Mouse (Mus musculus) cerebellum, adult 2 months (tissue): Measurements from ENCODE around the gene Ucma. TPM values are rescaled to one million over a fixed set of nuclear protein-coding genes. Genes with fewer than 3 reads are reported as not detected.

Experiments used
- DNase-seq, 2 experiments: peaks; one replicate each; pipeline ENCODE4 v3.0.0; 2021
- H3K27ac ChIP-seq: fragments of 200-500 bp; 2 replicates; pipeline ENCODE4 v1.5.1; 2012; ENCODE audit warnings: low read length, control low read depth, inconsistent platforms; ENCODE audit not compliant: insufficient read depth
- H3K27me3 ChIP-seq: fragments of 200-500 bp; 2 replicates; pipeline ENCODE4 v1.6.1; 2012; ENCODE audit warnings: inconsistent platforms, mild to moderate bottlenecking, low read length, moderate library complexity; ENCODE audit not compliant: control insufficient read depth, insufficient read depth
- H3K4me1 ChIP-seq: fragments of 200-500 bp; 2 replicates; pipeline ENCODE4 v1.6.1; 2011; ENCODE audit warnings: low read length; ENCODE audit not compliant: control insufficient read depth, insufficient read depth
- H3K4me3 ChIP-seq: fragments of 200-500 bp; replicated peaks from 2 replicates; pipeline ENCODE3; 2011; ENCODE audit warnings: mild to moderate bottlenecking, low read depth, low read length, control low read depth; ENCODE audit not compliant: insufficient read depth
- CTCF ChIP-seq: fragments of 200-500 bp; IDR thresholded peaks from 2 replicates; pipeline ENCODE4 v1.5.1; 2011; ENCODE audit warnings: low read depth, mild to moderate bottlenecking, control low read depth, low read length, moderate library complexity, borderline replicate concordance; ENCODE audit not compliant: insufficient read depth
- POLR2A ChIP-seq: fragments of 200-500 bp; IDR thresholded peaks from 2 replicates; pipeline ENCODE4 v1.6.1; 2011; ENCODE audit warnings: low read length, control low read depth, borderline replicate concordance; ENCODE audit not compliant: insufficient read depth
- WGBS: fragments of 180-500 bp; shearing (Covaris S2); methylation state at CpG from one replicate; pipeline ENCODE4 v1.1.7; 2018; 5-methylcytosine and 5-hydroxymethylcytosine counted together
- polyA plus RNA-seq: library from polyadenylated mRNA; depleted of rRNA; stranded (reverse); fragments of >200 nt; gene quantifications from 2 replicates; pipeline ENCODE4 v1.2.3, GENCODE M21; 2012

Ucma gene
- polyA plus RNA-seq, 1 experiment: 14.4 TPM

DNA sequence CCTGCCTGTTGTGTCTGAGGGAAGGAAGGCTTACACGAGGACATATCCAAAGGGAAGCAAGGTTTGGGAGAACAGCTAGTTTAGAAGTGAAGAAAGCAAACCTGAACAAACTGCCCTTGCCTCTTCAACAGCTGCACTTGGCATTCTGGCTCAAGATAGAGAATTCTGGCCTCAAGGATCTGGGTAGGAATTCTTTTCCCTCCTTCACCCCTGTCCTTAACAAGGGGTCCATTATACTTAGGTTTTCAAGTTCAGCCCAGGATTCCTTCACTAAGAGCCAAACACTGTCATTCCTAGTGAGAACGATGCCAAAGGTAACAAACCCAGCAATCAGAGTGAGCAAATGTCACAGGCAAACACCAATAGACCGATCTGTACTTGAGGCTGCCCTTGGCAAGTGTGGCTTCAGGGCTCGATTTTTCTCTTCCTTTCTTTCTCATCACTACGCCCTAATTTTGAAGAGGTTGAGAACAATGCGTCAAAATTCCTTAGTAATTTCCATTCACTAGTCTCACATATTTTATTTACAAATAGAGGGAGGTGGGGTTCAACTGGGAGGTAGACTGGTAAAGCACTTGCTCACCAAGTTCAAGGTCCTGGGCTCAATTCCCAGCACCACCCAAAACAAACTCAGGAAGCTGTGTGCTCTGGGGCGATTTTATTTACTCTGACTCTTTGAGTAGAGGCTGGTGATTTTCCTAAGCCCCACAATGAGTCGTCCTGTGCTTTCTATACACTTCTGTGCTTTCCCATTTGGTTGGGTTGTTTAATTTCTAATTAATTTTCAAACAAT is 11.7 kb downstream of the Ucma start:
- no peaks in the 10 kb centered on the region for H3K27me3 ChIP-seq
- WGBS: 84% methylated on average over 8 of the region's 8 CpGs
- TF ChIP-seq CTCF (no peak), POLR2A (no peak)
- H3K27ac ChIP-seq: no peak overlapping the region
- DNase-seq: no peak
- H3K4me3 ChIP-seq: no peak overlapping the region
- no peaks in the 10 kb centered on the region for H3K4me1 ChIP-seq

DNA sequence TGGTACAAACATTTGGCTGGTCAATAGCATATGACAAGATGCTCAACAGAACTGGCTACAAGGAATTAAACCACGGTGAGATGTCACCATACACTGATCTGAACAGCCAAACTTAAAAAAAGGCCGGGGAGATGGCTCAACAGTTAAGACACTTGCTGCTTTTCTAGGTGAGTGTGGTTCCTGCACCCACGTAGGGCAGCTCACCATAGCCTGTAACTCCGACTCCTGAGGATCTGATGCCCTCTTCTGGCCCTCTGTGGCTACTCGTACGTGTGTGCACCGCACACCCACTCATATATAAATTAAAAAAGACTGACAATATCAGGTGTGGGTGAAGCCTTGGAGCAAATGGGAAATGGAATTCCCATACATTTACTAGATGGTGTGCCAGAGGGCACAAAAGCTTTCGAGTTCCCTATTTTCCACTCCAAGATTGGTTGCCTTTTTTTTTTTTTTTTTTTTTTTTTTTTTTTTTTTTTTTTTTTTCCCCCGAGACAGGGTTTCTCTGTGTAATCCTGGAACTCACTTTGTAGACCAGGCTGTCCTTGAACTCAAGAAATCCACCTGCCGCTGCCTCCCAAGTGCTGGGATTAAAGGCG is 13.0 kb downstream of the Ucma start:
- TF ChIP-seq POLR2A: no peak
- no peak for TF ChIP-seq CTCF
- H3K4me1 ChIP-seq: no peaks in the 10 kb centered on the region
- 85% methylated on average over 11 of the region's 11 CpGs for WGBS
- no peak overlapping the region for H3K4me3 ChIP-seq
- no peaks in the 10 kb centered on the region for H3K27me3 ChIP-seq
- DNase-seq: no peak
- H3K27ac ChIP-seq: no peak overlapping the region

DNA sequence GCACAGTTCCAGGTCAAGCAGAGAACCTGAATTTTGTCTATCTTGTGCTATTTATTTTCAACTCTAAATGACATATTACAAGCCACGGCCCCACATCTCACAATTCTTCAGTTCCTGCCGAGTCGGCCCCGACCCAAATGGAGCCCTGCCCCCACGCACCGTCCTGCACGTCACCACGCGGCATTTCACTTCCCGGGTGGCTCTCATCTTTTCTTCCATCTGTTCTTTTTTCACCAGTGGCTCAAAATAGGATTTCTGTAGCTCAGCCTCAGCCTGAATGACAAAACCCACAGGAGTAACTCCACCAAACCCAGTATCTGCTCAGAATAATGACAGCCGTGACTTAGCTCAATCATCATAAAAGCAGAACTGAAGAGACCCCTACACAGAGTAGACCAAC is 17.7 kb downstream of the Ucma start:
- no peak for DNase-seq
- Histone ChIP-seq H3K27me3 (no peaks in the 10 kb centered on the region), H3K4me1 (no peaks in the 10 kb centered on the region), H3K27ac (no peak overlapping the region), H3K4me3 (no peak overlapping the region)
- 44% methylated on average over 11 of the region's 11 CpGs for WGBS
- no peak for TF ChIP-seq POLR2A
- TF ChIP-seq CTCF: no peak

DNA sequence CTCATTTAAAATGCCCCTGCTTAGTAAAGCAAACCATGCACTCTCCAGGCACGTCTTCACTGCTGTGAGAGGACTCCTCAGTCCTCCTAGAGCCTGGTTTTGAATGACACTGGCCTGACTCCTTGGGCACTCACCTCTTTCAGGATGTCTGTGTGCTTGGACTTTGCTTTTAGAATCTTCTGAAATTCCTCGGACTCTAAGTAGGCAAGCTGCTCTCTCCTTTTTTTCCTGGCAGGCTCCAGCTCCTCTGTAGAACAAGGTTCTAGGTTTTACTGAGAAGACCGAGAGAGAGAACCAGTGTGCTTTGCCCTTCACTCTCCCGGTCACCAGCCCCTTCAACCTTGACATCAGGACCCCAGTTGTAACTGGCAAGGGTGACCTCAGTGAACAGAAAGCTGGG is 18.5 kb downstream of the Ucma start:
- H3K4me1 ChIP-seq: no peaks in the 10 kb centered on the region
- no peak for DNase-seq
- no peak overlapping the region for H3K4me3 ChIP-seq
- 91% methylated on average over 4 of the region's 4 CpGs for WGBS
- H3K27me3 ChIP-seq: no peaks in the 10 kb centered on the region
- H3K27ac ChIP-seq: no peak overlapping the region
- no peak for TF ChIP-seq POLR2A
- no peak for TF ChIP-seq CTCF

DNA sequence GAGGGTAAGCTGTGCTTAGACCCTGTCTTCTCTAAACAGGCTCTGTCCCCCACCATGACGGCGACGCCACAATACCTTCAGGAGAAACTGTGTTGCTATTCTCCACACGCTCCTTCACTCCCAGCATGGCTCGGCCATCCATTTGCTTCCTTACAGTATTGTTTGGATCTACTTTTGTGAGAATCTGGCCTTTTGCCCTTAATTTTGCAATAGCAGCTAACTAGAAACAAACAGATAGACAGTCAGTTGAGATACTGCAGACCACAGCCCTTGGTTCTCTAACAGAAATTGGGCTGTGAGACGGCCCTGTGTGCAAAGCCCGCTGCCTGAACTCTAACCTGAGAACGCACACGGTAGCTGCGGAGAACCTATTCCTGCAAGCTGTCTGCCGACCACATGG is 19.7 kb downstream of the Ucma start:
- no peak overlapping the region for H3K27ac ChIP-seq
- H3K4me3 ChIP-seq: no peak overlapping the region
- H3K4me1 ChIP-seq: no peaks in the 10 kb centered on the region
- DNase-seq: no peak
- H3K27me3 ChIP-seq: no peaks in the 10 kb centered on the region
- TF ChIP-seq CTCF (no peak), POLR2A (no peak)
- WGBS: 94% methylated on average over 11 of the region's 11 CpGs

DNA sequence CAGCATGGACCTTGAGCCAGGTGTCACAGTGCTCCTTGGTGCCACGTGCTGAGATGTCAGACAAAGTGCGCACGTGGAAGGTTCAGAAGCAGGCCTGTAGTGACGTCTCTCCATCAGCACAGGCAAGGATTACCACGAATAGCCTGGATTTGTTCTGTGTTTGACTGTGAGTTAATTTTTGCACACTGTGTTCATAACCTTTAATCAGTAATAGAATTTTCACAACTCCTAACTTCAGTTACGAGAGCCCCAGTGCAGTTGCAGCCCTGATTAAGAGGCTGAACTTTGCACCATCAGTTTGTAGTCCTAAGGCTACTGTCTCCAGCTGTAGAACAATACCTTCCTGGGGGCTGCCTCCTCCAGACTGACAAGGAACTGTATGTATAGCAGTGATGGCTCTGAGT is 20.5 kb downstream of the Ucma start:
- no peak for DNase-seq
- H3K4me3 ChIP-seq: no peak overlapping the region
- TF ChIP-seq POLR2A: no peak
- no peak for TF ChIP-seq CTCF
- no peaks in the 10 kb centered on the region for H3K4me1 ChIP-seq
- H3K27ac ChIP-seq: no peak overlapping the region
- H3K27me3 ChIP-seq: no peaks in the 10 kb centered on the region
- WGBS: 92% methylated on average over 6 of the region's 6 CpGs

DNA sequence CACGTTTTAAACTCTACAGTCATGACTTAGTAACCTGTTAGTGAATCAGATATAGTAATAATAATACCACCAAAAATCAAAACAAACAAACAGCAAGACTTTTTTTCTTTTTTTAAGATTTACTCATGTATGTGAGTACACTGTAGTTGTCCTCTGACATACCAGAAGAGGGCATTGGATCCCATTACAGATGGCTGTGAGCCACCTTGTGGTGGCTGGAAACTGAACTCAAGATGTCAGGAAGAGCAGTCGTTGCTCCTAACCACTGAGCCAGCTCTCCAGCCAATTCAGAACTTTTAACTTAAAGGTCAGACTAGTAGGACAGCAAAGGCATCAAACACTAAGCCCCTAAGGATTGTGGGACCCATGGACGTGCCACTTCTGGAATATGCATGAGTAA is 23.0 kb downstream of the Ucma start:
- no peak overlapping the region for H3K4me3 ChIP-seq
- H3K27ac ChIP-seq: no peak overlapping the region
- no peaks in the 10 kb centered on the region for H3K27me3 ChIP-seq
- TF ChIP-seq POLR2A: no peak
- 70% methylated on average over 3 of the region's 3 CpGs for WGBS
- H3K4me1 ChIP-seq: no peaks in the 10 kb centered on the region
- no peak for DNase-seq

DNA sequence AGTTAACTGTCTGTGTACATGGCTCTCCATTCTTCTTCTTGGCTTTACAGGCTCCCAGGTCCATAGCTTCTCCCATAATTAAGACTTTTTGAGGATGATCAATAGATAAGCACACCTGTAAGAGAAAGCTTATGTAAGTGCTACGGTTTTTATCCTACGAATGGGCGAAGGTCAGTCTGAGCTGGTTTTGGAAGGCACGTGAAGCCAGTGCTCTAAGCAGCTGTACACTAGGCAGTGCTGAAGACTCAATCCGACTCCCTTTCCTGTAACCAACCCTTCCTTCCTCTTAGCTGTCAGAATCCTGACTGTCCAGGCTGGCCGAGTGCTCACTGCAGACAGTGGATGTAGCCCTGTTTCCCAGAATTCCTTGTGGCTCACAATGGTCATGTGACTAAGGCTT is 25.3 kb downstream of the Ucma start:
- WGBS: 92% methylated on average over 6 of the region's 6 CpGs
- no peaks in the 10 kb centered on the region for H3K4me1 ChIP-seq
- DNase-seq: no peak
- H3K27ac ChIP-seq: no peak overlapping the region
- TF ChIP-seq POLR2A: no peak
- no peak for TF ChIP-seq CTCF
- no peaks in the 10 kb centered on the region for H3K27me3 ChIP-seq
- no peak overlapping the region for H3K4me3 ChIP-seq
